Mouse (Mus musculus): ENCODE results near the gene Gm10490.

GRCm38 (mm10) chrX:7928270-7928790 lies 19.0 kb downstream of the Gm10490 start, which contains the start of gene Eras:
- no peak for TF ChIP-seq POLR2A (IDR thresholded peaks at IDR 0.05; ENCODE audit: control insufficient read depth, extremely low read depth, insufficient read depth, low read length, poor library complexity)
- TF ChIP-seq CTCF (IDR thresholded peaks at IDR 0.05; ENCODE audit: borderline replicate concordance, control insufficient read depth, extremely low read depth, insufficient read depth, low read length, poor library complexity) = no peak

Data from thymus, adult 2 months (tissue).